Mouse (Mus musculus) intestine, postnatal 0 days (tissue): Measurements from ENCODE around the gene Dnajc13. TPM values are rescaled to one million over a fixed set of nuclear protein-coding genes. Genes with fewer than 3 reads are reported as not detected.

ENCODE experiments used
- ATAC-seq: fragments of 200-750 bp; cut with Nextera tagmentation; 2 replicates; pipeline ENCODE4 v1.8.0; 2017; ENCODE audit warnings: mild to moderate bottlenecking, moderate TSS enrichment, moderate library complexity
- H3K27ac ChIP-seq: fragments of 300-500 bp; sonication (generic); 2 replicates; pipeline ENCODE4 v1.5.1; 2014; ENCODE audit warnings: mild to moderate bottlenecking, low read depth, low read length, moderate library complexity
- H3K27me3 ChIP-seq: fragments of 300-500 bp; sonication (generic); replicated peaks from 2 replicates; pipeline ENCODE4 v1.6.1; 2014; ENCODE audit warnings: low read length, mixed read lengths; ENCODE audit not compliant: control insufficient read depth, insufficient read depth
- H3K36me3 ChIP-seq: fragments of 300-500 bp; sonication (generic); 2 replicates; pipeline ENCODE4 v1.6.1; 2014; ENCODE audit warnings: mild to moderate bottlenecking, moderate library complexity; ENCODE audit not compliant: control insufficient read depth, insufficient read depth
- H3K4me1 ChIP-seq: fragments of 300-500 bp; sonication (generic); replicated peaks from 2 replicates; pipeline ENCODE4 v1.6.1; 2014; ENCODE audit warnings: antibody characterized with exemption, low read length, mixed read lengths; ENCODE audit not compliant: control insufficient read depth, insufficient read depth
- H3K4me2 ChIP-seq: fragments of 300-500 bp; sonication (generic); replicated peaks from 2 replicates; pipeline ENCODE4 v1.6.1; 2014; ENCODE audit warnings: low read depth, mild to moderate bottlenecking, moderate library complexity
- H3K4me3 ChIP-seq: fragments of 300-500 bp; sonication (generic); 2 replicates; pipeline ENCODE4 v1.5.1; 2014; ENCODE audit warnings: low read depth, low read length
- H3K9ac ChIP-seq: fragments of 300-500 bp; sonication (generic); 2 replicates; pipeline ENCODE4 v1.6.1; 2014; ENCODE audit warnings: mild to moderate bottlenecking, low read depth, low read length
- H3K9me3 ChIP-seq: fragments of 300-500 bp; sonication (generic); 2 replicates; pipeline ENCODE4 v1.6.1; 2016; ENCODE audit warnings: mixed run types; ENCODE audit not compliant: control insufficient read depth
- CTCF ChIP-seq: sonication (generic); IDR thresholded peaks from 2 replicates; pipeline ENCODE4 v1.5.1; 2016; ENCODE audit warnings: low read depth, mild to moderate bottlenecking, control low read depth, antibody characterized with exemption, moderate library complexity
- WGBS: fragments of 180-500 bp; shearing (Covaris S2); extraction: QIAGEN DNeasy Blood & Tissue Kit; methylation state at CpG from one replicate; pipeline ENCODE4 v1.1.7; 2014; 5-methylcytosine and 5-hydroxymethylcytosine counted together
- polyA plus RNA-seq: library from polyadenylated mRNA; unstranded; fragments of >200 nt; fragmentation: Nextera tagmentation; extraction: Ambion mirVana; gene quantifications from 2 replicates; pipeline ENCODE4 v1.2.1, GENCODE M21; 2015

Dnajc13 gene
- polyA plus RNA-seq, 1 experiment from 2014 or later = 26.8 TPM

GRCm38 (mm10) chr9:104182328-104182727 is 80.4 kb downstream of the Dnajc13 start:
- Histone ChIP-seq H3K4me2 (no peak overlapping the region), H3K9ac (no peak overlapping the region), H3K4me3 (no peak overlapping the region), H3K27me3 (no peaks in the 10 kb centered on the region), H3K4me1 (no peaks in the 10 kb centered on the region), H3K9me3 (no peaks in the 10 kb centered on the region), H3K27ac (no peak overlapping the region), H3K36me3 (peaks cover 72% of the 10 kb centered on the region)
- no peak for ATAC-seq
- TF ChIP-seq CTCF = no peak
- WGBS = 91% methylated on average over 5 of the region's 5 CpGs

DNA sequence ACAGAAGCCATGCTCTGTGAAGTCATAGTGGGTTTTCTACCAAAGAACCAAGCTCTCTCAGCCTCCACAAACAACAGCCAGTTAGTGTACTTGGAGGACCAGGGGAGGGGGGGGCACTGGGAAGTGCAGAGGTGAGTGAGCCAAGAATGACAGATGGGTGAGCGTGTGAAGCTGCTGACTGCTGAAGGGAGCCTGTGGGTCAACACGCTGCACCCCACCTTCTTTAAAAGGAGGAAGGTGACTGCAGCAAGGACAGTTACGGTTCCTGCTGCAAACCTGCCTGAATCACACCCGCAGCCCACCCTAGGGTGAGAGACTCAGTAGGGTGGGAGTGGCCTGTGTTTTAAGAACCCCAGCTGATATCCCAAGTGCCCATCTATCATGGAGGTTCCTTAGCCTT is 81.1 kb downstream of the Dnajc13 start:
- peaks cover 74% of the 10 kb centered on the region for H3K36me3 ChIP-seq

GRCm38 (mm10) chr9:104180046-104180445 is 82.7 kb downstream of the Dnajc13 start:
- no peak overlapping the region for H3K9ac ChIP-seq
- peaks cover 80% of the 10 kb centered on the region for H3K36me3 ChIP-seq
- no peak overlapping the region for H3K27ac ChIP-seq
- H3K4me1 ChIP-seq = no peaks in the 10 kb centered on the region
- no peak for TF ChIP-seq CTCF
- H3K9me3 ChIP-seq = no peaks in the 10 kb centered on the region
- no peaks in the 10 kb centered on the region for H3K27me3 ChIP-seq
- ATAC-seq = no peak
- WGBS = 93% methylated on average over 6 of the region's 6 CpGs
- no peak overlapping the region for H3K4me3 ChIP-seq
- no peak overlapping the region for H3K4me2 ChIP-seq

More for the DNA sequence above, 81.1 kb downstream of the Dnajc13 start:
- Histone ChIP-seq H3K9me3 (no peaks in the 10 kb centered on the region), H3K4me3 (no peak overlapping the region), H3K27me3 (no peaks in the 10 kb centered on the region), H3K27ac (no peak overlapping the region; the same call in 1 of the 2 replicates), H3K4me2 (no peak overlapping the region), H3K4me1 (no peaks in the 10 kb centered on the region), H3K9ac (no peak overlapping the region)
- TF ChIP-seq CTCF = no peak
- WGBS = 92% methylated on average over 4 of the region's 4 CpGs
- no peak for ATAC-seq

- Histone ChIP-seq H3K27ac (no peak overlapping the region), H3K4me2 (no peak overlapping the region), H3K4me1 (no peaks in the 10 kb centered on the region), H3K4me3 (no peak overlapping the region), H3K9me3 (no peaks in the 10 kb centered on the region), H3K36me3 (peaks cover 86% of the 10 kb centered on the region), H3K27me3 (no peaks in the 10 kb centered on the region), H3K9ac (no peak overlapping the region)
- TF ChIP-seq CTCF = no peak
- 93% methylated on average over 6 of the region's 6 CpGs for WGBS
- no peak for ATAC-seq
Measured at GRCm38 (mm10) chr9:104172342-104172741, 90.4 kb downstream of the Dnajc13 start.

DNA sequence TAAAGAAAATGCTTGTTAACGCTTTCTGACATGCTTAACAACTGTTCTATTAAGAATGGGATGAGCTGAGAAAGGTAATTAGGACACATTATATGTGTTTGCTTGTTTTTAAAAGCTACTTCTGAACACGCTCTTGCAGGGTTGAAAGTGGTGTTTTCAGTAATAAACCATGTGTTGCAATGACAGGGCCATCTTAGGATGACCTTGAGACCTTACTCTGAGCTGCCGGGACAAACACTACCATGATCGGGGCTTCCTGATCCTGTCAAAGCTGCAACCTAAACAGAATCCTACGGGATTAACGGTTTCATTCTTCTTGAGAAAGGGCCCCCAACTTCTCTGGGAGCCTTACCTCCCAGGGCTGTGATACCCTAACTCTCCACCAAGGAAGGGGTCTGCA is 91.1 kb downstream of the Dnajc13 start:
- Histone ChIP-seq H3K4me3 (no peak overlapping the region), H3K27me3 (no peaks in the 10 kb centered on the region), H3K36me3 (peaks cover 86% of the 10 kb centered on the region), H3K4me2 (no peak overlapping the region), H3K9ac (no peak overlapping the region), H3K9me3 (no peaks in the 10 kb centered on the region), H3K27ac (no peak overlapping the region), H3K4me1 (no peaks in the 10 kb centered on the region)
- TF ChIP-seq CTCF = no peak
- WGBS = 78% methylated on average over 6 of the region's 6 CpGs
- no peak for ATAC-seq

GRCm38 (mm10) chr9:104169986-104170385 is 92.7 kb downstream of the Dnajc13 start:
- no peak for TF ChIP-seq CTCF
- no peak for ATAC-seq
- Histone ChIP-seq H3K27me3 (no peaks in the 10 kb centered on the region), H3K4me2 (no peak overlapping the region), H3K4me3 (no peak overlapping the region), H3K27ac (no peak overlapping the region), H3K9ac (no peak overlapping the region), H3K36me3 (peaks cover 85% of the 10 kb centered on the region), H3K9me3 (no peaks in the 10 kb centered on the region), H3K4me1 (no peaks in the 10 kb centered on the region)
- 91% methylated on average over 10 of the region's 10 CpGs for WGBS

GRCm38 (mm10) chr9:104165926-104166325 is 96.8 kb downstream of the Dnajc13 start:
- Histone ChIP-seq H3K4me1 (no peaks in the 10 kb centered on the region), H3K36me3 (peaks cover 90% of the 10 kb centered on the region), H3K4me3 (no peak overlapping the region), H3K27me3 (no peaks in the 10 kb centered on the region), H3K9me3 (no peaks in the 10 kb centered on the region), H3K4me2 (no peak overlapping the region), H3K27ac (no peak overlapping the region), H3K9ac (no peak overlapping the region)
- ATAC-seq = no peak
- 92% methylated on average over 5 of the region's 5 CpGs for WGBS
- TF ChIP-seq CTCF = no peak
